Mouse (Mus musculus): ENCODE data around the gene Art3. TPM values are rescaled to one million over a fixed set of nuclear protein-coding genes. Genes with fewer than 3 reads are reported as not detected.

The Art3 gene
- polyA plus RNA-seq (2016; fragmentation: Nextera tagmentation; extraction: Ambion mirVana): 2.6 TPM in 2 replicates

- H3K4me3 ChIP-seq: no peak within 1 kb of the TSS
- no peaks in the 10 kb centered on the region for H3K36me3 ChIP-seq
- H3K4me2 ChIP-seq (replicated peaks): no peak within 1 kb of the TSS
- no peaks in the 10 kb centered on the region for H3K27me3 ChIP-seq
- no peak within 1 kb of the TSS for H3K9ac ChIP-seq (replicated peaks)
- H3K9me3 ChIP-seq: no peaks in the 10 kb centered on the region
- no peak for ATAC-seq (ENCODE audit: low FRiP score, low read depth)
- H3K27ac ChIP-seq (replicated peaks): no peak within 1 kb of the TSS
- WGBS: 96% methylated on average over 17 of the region's 17 CpGs
- H3K4me1 ChIP-seq: no peaks in the 10 kb centered on the region
These were observed at the start of gene Art3 for GRCm38 (mm10) chr5:92331635-92332338. Gene Art3, plus strand, starts transcription at chr5:92331827.

GRCm38 (mm10) chr5:92282571-92282970 lies 49.1 kb upstream of the Art3 start:
- peaks cover 10% of the 10 kb centered on the region for H3K27me3 ChIP-seq
- 82% methylated on average over 4 of the region's 4 CpGs for WGBS

GRCm38 (mm10) chr5:92283107-92283506 lies 48.5 kb upstream of the Art3 start:
- Histone ChIP-seq H3K4me3 (no peak overlapping the region), H3K4me1 (peaks cover 7% of the 10 kb centered on the region), H3K9ac (replicated peaks) (no peak overlapping the region), H3K27me3 (peaks cover 8% of the 10 kb centered on the region), H3K27ac (replicated peaks) (no peak overlapping the region), H3K36me3 (peaks cover 31% of the 10 kb centered on the region), H3K4me2 (replicated peaks) (no peak overlapping the region), H3K9me3 (no peaks in the 10 kb centered on the region)
- no peak for ATAC-seq (ENCODE audit: low FRiP score, low read depth)
- WGBS: 77% methylated on average over 3 of the region's 3 CpGs

More at GRCm38 (mm10) chr5:92282571-92282970, 49.1 kb upstream of the Art3 start:
- Histone ChIP-seq H3K4me1 (peaks cover 8% of the 10 kb centered on the region), H3K36me3 (peaks cover 25% of the 10 kb centered on the region), H3K27ac (replicated peaks) (no peak overlapping the region), H3K9ac (replicated peaks) (no peak overlapping the region), H3K9me3 (no peaks in the 10 kb centered on the region), H3K4me2 (replicated peaks) (no peak overlapping the region), H3K4me3 (no peak overlapping the region)
- no peak for ATAC-seq (ENCODE audit: low FRiP score, low read depth)

GRCm38 (mm10) chr5:92287840-92288239 lies 43.8 kb upstream of the Art3 start:
- 94% methylated on average over 6 of the region's 6 CpGs for WGBS
- H3K27me3 ChIP-seq: no peaks in the 10 kb centered on the region

GRCm38 (mm10) chr5:92291652-92292414 lies 39.8 kb upstream of the Art3 start:
- 94% methylated on average over 6 of the region's 6 CpGs for WGBS
- H3K36me3 ChIP-seq: peaks cover 92% of the 10 kb centered on the region

More at GRCm38 (mm10) chr5:92287840-92288239, 43.8 kb upstream of the Art3 start:
- Histone ChIP-seq H3K4me1 (no peaks in the 10 kb centered on the region), H3K36me3 (peaks cover 77% of the 10 kb centered on the region), H3K4me3 (no peak overlapping the region), H3K27ac (replicated peaks) (no peak overlapping the region), H3K9me3 (no peaks in the 10 kb centered on the region), H3K9ac (replicated peaks) (no peak overlapping the region), H3K4me2 (replicated peaks) (no peak overlapping the region)
- ATAC-seq (ENCODE audit: low FRiP score, low read depth): no peak

GRCm38 (mm10) chr5:92294525-92294924 lies 37.1 kb upstream of the Art3 start:
- no peak overlapping the region for H3K9ac ChIP-seq (replicated peaks)
- peaks cover 90% of the 10 kb centered on the region for H3K36me3 ChIP-seq
- H3K4me2 ChIP-seq (replicated peaks): no peak overlapping the region

More at GRCm38 (mm10) chr5:92291652-92292414, 39.8 kb upstream of the Art3 start:
- H3K4me2 ChIP-seq (replicated peaks): no peak overlapping the region
- H3K9ac ChIP-seq (replicated peaks): no peak overlapping the region
- no peak overlapping the region for H3K4me3 ChIP-seq
- no peaks in the 10 kb centered on the region for H3K9me3 ChIP-seq
- no peaks in the 10 kb centered on the region for H3K27me3 ChIP-seq
- no peak for ATAC-seq (ENCODE audit: low FRiP score, low read depth)
- no peak overlapping the region for H3K27ac ChIP-seq (replicated peaks)
- no peaks in the 10 kb centered on the region for H3K4me1 ChIP-seq

GRCm38 (mm10) chr5:92302149-92302840 lies 29.3 kb upstream of the Art3 start:
- no peaks in the 10 kb centered on the region for H3K9me3 ChIP-seq
- no peak overlapping the region for H3K4me3 ChIP-seq
- H3K4me1 ChIP-seq: no peaks in the 10 kb centered on the region
- WGBS: 93% methylated on average over 13 of the region's 13 CpGs
- no peaks in the 10 kb centered on the region for H3K27me3 ChIP-seq
- no peak overlapping the region for H3K9ac ChIP-seq (replicated peaks)
- no peak overlapping the region for H3K27ac ChIP-seq (replicated peaks)
- peaks cover 75% of the 10 kb centered on the region for H3K36me3 ChIP-seq
- H3K4me2 ChIP-seq (replicated peaks): no peak overlapping the region
- ATAC-seq (ENCODE audit: low FRiP score, low read depth): no peak

More at GRCm38 (mm10) chr5:92294525-92294924, 37.1 kb upstream of the Art3 start:
- Histone ChIP-seq H3K9me3 (no peaks in the 10 kb centered on the region), H3K4me1 (no peaks in the 10 kb centered on the region), H3K4me3 (no peak overlapping the region), H3K27me3 (no peaks in the 10 kb centered on the region), H3K27ac (replicated peaks) (no peak overlapping the region)
- no peak for ATAC-seq (ENCODE audit: low FRiP score, low read depth)
- WGBS: 97% methylated on average over 2 of the region's 2 CpGs

- peaks cover 11% of the 10 kb centered on the region for H3K4me1 ChIP-seq
- H3K36me3 ChIP-seq: peaks cover 58% of the 10 kb centered on the region
- H3K27ac ChIP-seq (replicated peaks): no peak overlapping the region
- no peak for ATAC-seq (ENCODE audit: low FRiP score, low read depth)
- WGBS: 92% methylated on average over 3 of the region's 3 CpGs
- H3K9me3 ChIP-seq: no peaks in the 10 kb centered on the region
- H3K4me2 ChIP-seq (replicated peaks): no peak overlapping the region
- H3K27me3 ChIP-seq: no peaks in the 10 kb centered on the region
- H3K4me3 ChIP-seq: no peak overlapping the region
- no peak overlapping the region for H3K9ac ChIP-seq (replicated peaks)
These were observed 27.3 kb upstream of the Art3 start for GRCm38 (mm10) chr5:92304291-92304690.

GRCm38 (mm10) chr5:92309681-92310511 lies 21.7 kb upstream of the Art3 start, which contains the start of gene Sdad1:
Gene Sdad1, minus strand, starts transcription at chr5:92310479.
- peaks cover 5% of the 10 kb centered on the region for H3K36me3 ChIP-seq
- WGBS: 2% methylated on average over 41 of the region's 41 CpGs
- H3K4me1 ChIP-seq: peaks cover 17% of the 10 kb centered on the region
- H3K27me3 ChIP-seq: no peaks in the 10 kb centered on the region
- H3K9me3 ChIP-seq: no peaks in the 10 kb centered on the region
- peak within 1 kb of the TSS; percentile 93 for H3K4me3 ChIP-seq
- H3K9ac ChIP-seq (replicated peaks): peak within 1 kb of the TSS; percentile 76
- ATAC-seq (ENCODE audit: low FRiP score, low read depth): peak; percentile 94
- H3K4me2 ChIP-seq (replicated peaks): peak within 1 kb of the TSS; percentile 86
- peak within 1 kb of the TSS; percentile 20; the same call in 1 of the 2 replicates for H3K27ac ChIP-seq (replicated peaks)

GRCm38 (mm10) chr5:92312046-92312715 lies 19.4 kb upstream of the Art3 start:
- ATAC-seq (ENCODE audit: low FRiP score, low read depth): no peak
- Histone ChIP-seq H3K27ac (replicated peaks) (no peak overlapping the region), H3K4me1 (peaks cover 17% of the 10 kb centered on the region), H3K9ac (replicated peaks) (no peak overlapping the region), H3K9me3 (no peaks in the 10 kb centered on the region), H3K4me3 (no peak overlapping the region), H3K27me3 (no peaks in the 10 kb centered on the region), H3K36me3 (no peaks in the 10 kb centered on the region), H3K4me2 (replicated peaks) (no peak overlapping the region)
- WGBS: 13% methylated on average over 13 of the region's 13 CpGs

GRCm38 (mm10) chr5:92313776-92314175 lies 17.9 kb upstream of the Art3 start:
- Histone ChIP-seq H3K9me3 (no peaks in the 10 kb centered on the region), H3K4me2 (replicated peaks) (no peak overlapping the region), H3K4me1 (peaks cover 11% of the 10 kb centered on the region), H3K27me3 (no peaks in the 10 kb centered on the region), H3K36me3 (no peaks in the 10 kb centered on the region), H3K27ac (replicated peaks) (no peak overlapping the region), H3K4me3 (no peak overlapping the region), H3K9ac (replicated peaks) (no peak overlapping the region)
- no peak for ATAC-seq (ENCODE audit: low FRiP score, low read depth)
- WGBS: 83% methylated on average over 7 of the region's 7 CpGs

All from midbrain, embryonic 12.5 days (tissue).